Mouse (Mus musculus): ENCODE measurements around the gene Cxcr5.

GRCm38 (mm10) chr9:44537625-44538301, 23.9 kb downstream of the Cxcr5 start:
- TF ChIP-seq CTCF (IDR thresholded peaks at IDR 0.05; ENCODE audit: control insufficient read depth, insufficient read depth, insufficient read length) (no peak), FOSL1 (IDR thresholded peaks at IDR 0.05; ENCODE audit: insufficient read depth, low read length, poor library complexity, severe bottlenecking) (no peak), MAX (IDR thresholded peaks at IDR 0.05) (no peak)

Data from C2C12 (cell line).